Mouse (Mus musculus) retina, postnatal 7 days (tissue): Measurements from ENCODE around the gene Gpr37.

Source experiments
- DNase-seq: peaks from one replicate; pipeline ENCODE4 v3.0.0-alpha.2; 2012; ENCODE audit warnings: low read depth, low spot score

The Gpr37 gene

DNA sequence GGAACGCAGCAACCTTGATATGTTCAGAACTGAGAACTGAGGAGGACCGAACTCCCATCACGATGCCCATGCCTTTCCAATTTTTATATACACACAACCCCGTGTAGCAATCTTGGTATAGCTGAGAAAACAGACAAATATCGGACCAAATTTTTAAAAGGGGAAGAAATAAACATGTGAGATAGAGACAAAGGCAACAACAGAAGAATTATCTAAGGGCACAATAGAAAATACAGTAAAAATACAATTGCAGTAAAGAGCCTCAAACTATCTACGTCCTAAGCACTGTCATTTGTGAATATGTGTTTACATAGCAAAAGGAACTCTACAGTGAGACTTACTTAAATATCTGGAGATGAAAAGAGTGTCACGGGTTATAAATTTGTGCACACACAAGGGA, at the start of gene Gpr37:
TSS of gene Gpr37 (minus strand) at position 101 of the 400 bp plus-strand sequence.
- DNase-seq, result no peak

DNA sequence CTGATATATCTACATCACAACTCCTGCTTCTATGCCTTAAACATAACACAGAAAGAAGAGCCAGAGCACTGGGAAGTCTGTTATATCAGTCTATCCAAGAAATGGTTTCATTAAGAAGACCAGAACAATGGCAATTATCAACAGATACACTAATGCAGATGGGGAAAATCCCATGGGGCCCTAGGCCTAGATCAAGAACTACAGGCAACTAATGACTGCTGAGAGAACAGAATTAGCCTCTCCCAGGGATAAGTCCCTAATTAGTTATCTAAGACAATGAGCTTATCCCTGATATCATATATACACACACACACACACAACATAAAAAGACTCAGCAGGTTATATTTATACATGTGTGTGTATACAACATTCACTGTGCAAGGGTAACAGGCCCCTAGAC, 46.0 kb upstream of the Gpr37 start:
- DNase-seq, result no peak

DNA sequence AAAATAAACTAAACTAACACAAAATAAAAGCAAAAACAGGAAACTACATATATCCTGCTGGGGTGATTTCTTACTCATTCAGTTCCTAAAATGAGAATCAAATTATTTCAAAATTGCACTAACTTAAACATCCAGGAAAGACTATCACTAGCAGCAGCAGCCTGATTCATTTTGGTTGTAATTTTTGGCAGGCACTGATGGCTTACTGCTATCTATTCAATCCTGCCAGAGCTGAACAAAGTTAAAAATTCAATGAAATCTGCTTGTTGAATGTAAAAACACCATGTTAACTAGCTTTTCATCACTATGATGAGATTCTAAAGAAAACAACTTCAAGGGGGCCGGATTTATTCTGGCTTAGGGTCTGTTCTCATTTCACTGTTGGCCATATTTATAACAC, 36.0 kb upstream of the Gpr37 start:
- DNase-seq, result no peak

- DNase-seq, result no peak
These were observed 20.1 kb upstream of the Gpr37 start for GRCm38 (mm10) chr6:25710601-25711000.

GRCm38 (mm10) chr6:25709250-25709895, 18.8 kb upstream of the Gpr37 start:
- no peak for DNase-seq

DNA sequence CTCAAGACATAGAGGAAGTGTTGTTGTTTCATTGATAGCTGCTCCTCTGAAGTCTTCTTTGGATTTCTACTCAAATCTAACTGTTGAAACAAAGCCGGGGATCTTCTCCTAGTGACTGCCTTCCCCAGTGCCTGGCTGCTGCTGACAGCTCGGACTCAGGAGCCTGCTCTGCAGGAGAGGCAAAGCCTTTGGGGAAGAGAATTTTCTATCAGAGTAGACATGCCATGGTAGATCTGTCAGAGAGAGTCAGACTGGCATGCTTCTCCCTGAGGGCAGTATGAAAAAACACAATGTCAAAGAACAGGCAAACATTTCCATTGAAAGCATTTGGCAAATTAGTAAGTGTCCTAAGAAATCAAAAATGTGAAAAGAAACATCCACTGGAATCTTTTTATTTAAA, 9.4 kb upstream of the Gpr37 start:
- DNase-seq, result no peak

GRCm38 (mm10) chr6:25690284-25690605, 284 bp downstream of the Gpr37 start:
- peak; percentile 54 for DNase-seq

- peak; percentile 46 for DNase-seq
These were observed 827 bp downstream of the Gpr37 start for GRCm38 (mm10) chr6:25689520-25690283.

DNA sequence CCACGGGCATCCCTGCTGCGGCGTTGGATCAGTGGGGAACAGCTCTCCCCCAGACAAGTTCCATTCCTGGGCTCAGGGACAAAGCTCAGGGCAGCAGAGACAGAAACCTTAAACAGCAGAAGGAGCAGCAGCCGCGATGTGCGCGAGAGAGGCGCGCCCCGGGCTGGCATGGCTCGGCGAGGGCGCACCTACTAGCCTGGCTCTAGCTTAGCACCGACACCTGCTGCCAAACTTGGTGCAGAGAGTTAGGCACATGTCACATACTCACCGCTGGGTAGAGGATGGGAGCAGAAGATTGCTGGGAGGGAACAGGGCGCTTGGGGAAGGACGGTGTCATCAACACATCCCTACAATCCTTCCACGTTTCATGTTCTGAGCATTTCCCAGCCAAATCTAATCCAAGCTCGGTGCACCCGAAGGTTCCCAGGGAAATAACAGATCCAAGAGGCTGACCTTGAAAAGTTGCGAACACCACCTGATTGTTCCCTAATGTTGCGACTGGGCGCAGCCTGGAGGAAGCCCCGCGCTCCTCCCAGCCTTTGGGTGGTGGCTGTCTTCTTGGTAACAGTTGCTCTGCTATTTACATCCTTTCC, 1.5 kb downstream of the Gpr37 start:
- DNase-seq, result no peak

- no peak for DNase-seq
These were observed 3.7 kb downstream of the Gpr37 start for GRCm38 (mm10) chr6:25686760-25687200.

GRCm38 (mm10) chr6:25684391-25684790, 6.1 kb downstream of the Gpr37 start:
- DNase-seq, result no peak

DNA sequence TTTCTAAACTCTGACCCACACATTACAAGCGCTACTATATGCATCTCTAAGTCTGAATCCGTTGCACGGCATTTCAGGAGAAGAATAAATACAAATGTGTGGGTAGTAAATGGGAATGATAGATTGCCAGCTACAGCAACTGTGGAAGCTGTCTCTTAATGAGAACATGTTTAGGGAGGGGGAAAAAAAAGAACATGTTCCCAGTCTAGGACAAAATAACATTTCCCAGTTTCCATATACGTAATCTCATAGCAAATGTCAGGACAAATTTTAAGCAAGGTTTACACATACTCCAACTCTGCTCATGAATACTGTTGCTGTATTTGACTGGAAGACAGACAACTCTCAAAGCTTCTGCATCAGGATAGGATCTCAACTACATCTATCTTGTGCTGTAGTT, 15.4 kb downstream of the Gpr37 start:
- DNase-seq, result no peak

- no peak for DNase-seq
These were observed 16.7 kb downstream of the Gpr37 start for GRCm38 (mm10) chr6:25673801-25674200.

DNA sequence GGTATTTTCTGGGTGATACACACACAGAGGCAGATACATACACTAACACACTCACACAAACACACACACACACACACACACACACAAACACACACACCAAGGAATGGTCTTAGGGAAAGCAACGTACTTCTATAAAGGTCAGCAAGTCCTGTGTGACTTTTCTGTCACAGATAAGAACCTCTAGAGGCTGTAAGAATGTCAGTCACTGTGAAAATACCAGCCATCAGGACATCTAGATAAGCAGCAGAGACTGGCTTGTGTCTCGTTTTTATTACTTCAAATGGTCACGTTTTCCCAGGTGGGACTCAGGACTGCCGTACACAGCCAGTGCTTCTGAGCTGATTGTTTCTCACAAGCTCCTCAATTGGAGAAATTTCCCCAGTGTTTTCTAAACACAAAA, 20.4 kb downstream of the Gpr37 start:
- no peak for DNase-seq

- no peak for DNase-seq
These were observed 26.6 kb downstream of the Gpr37 start for GRCm38 (mm10) chr6:25663942-25664341.

- no peak for DNase-seq
These were observed 30.4 kb downstream of the Gpr37 start for GRCm38 (mm10) chr6:25659924-25660675.
